Mouse (Mus musculus) limb, embryonic 10.5 days (tissue): Measurements from ENCODE around the gene Gm12184. TPM values are rescaled to one million over a fixed set of nuclear protein-coding genes. Genes with fewer than 3 reads are reported as not detected.
"Not testable (repeated sequence)": the region's sequence is repeated elsewhere in the genome, so short reads cannot be mapped to it uniquely, and the experiment has no call there.

Source experiments
- DNase-seq: peaks from one replicate; pipeline ENCODE4 v3.0.0-alpha.2; 2017; ENCODE audit warnings: low spot score
- H3K27ac ChIP-seq: fragments of 300-500 bp; sonication (generic); 2 replicates; pipeline ENCODE4 v1.5.1; 2016; ENCODE audit warnings: mild to moderate bottlenecking
- H3K27me3 ChIP-seq: fragments of 300-500 bp; sonication (generic); 2 replicates; pipeline ENCODE4 v1.6.1; 2016; ENCODE audit warnings: low read depth, mild to moderate bottlenecking; ENCODE audit not compliant: poor library complexity, severe bottlenecking
- H3K36me3 ChIP-seq: fragments of 300-500 bp; sonication (generic); 2 replicates; pipeline ENCODE4 v1.6.1; 2016; ENCODE audit warnings: mild to moderate bottlenecking, moderate library complexity
- H3K4me1 ChIP-seq: fragments of 300-500 bp; sonication (generic); 2 replicates; pipeline ENCODE4 v1.6.1; 2016
- H3K4me3 ChIP-seq: fragments of 300-500 bp; sonication (generic); 2 replicates; pipeline ENCODE4 v1.5.1; 2016; ENCODE audit warnings: mild to moderate bottlenecking, moderate library complexity
- H3K9me3 ChIP-seq: fragments of 300-500 bp; sonication (generic); replicated peaks from 2 replicates; pipeline ENCODE4 v1.6.1; 2016; ENCODE audit warnings: mild to moderate bottlenecking
- WGBS: fragments of 180-500 bp; shearing (Covaris S2); methylation state at CpG from one replicate; pipeline ENCODE4 v1.1.7; 2016; 5-methylcytosine and 5-hydroxymethylcytosine counted together
- polyA plus RNA-seq: library from polyadenylated mRNA; unstranded; fragments of >200 nt; fragmentation: Nextera tagmentation; extraction: Ambion mirVana; gene quantifications from 2 replicates; pipeline ENCODE4 v1.2.1, GENCODE M21; 2016

The Gm12184 gene
- polyA plus RNA-seq, 1 experiment from 2014 or later: 2.9 TPM

GRCm38 (mm10) chr11:48830279-48830678 lies 3.8 kb upstream of the Gm12184 start:
- 72% methylated on average over 2 of the region's 2 CpGs for WGBS
- no peaks in the 10 kb centered on the region for H3K36me3 ChIP-seq

GRCm38 (mm10) chr11:48827926-48828325 lies 1.5 kb upstream of the Gm12184 start:
- Histone ChIP-seq H3K36me3 (no peaks in the 10 kb centered on the region), H3K4me1 (peaks cover 14% of the 10 kb centered on the region), H3K9me3 (no peaks in the 10 kb centered on the region), H3K4me3 (no peak overlapping the region), H3K27ac (no peak overlapping the region), H3K27me3 (peaks cover 16% of the 10 kb centered on the region)
- WGBS: 76% methylated on average over 6 of the region's 6 CpGs
- DNase-seq: no peak

More at GRCm38 (mm10) chr11:48830279-48830678, 3.8 kb upstream of the Gm12184 start:
- DNase-seq: no peak
- peaks cover 9% of the 10 kb centered on the region for H3K4me1 ChIP-seq
- H3K27ac ChIP-seq: no peak overlapping the region
- peaks cover 3% of the 10 kb centered on the region; the same call in 1 of the 2 replicates for H3K27me3 ChIP-seq
- no peak overlapping the region for H3K4me3 ChIP-seq
- no peaks in the 10 kb centered on the region for H3K9me3 ChIP-seq

GRCm38 (mm10) chr11:48826752-48827096 lies 269 bp upstream of the Gm12184 start:
- peaks cover 14% of the 10 kb centered on the region for H3K4me1 ChIP-seq
- peaks cover 16% of the 10 kb centered on the region for H3K27me3 ChIP-seq
- H3K4me3 ChIP-seq: peak overlapping the region; percentile 51
- 4% methylated on average over 6 of the region's 6 CpGs for WGBS
- DNase-seq: no peak
- H3K27ac ChIP-seq: peak overlapping the region; percentile 62; the same call in 1 of the 2 replicates
- H3K36me3 ChIP-seq: no peaks in the 10 kb centered on the region
- H3K9me3 ChIP-seq: no peaks in the 10 kb centered on the region

DNA sequence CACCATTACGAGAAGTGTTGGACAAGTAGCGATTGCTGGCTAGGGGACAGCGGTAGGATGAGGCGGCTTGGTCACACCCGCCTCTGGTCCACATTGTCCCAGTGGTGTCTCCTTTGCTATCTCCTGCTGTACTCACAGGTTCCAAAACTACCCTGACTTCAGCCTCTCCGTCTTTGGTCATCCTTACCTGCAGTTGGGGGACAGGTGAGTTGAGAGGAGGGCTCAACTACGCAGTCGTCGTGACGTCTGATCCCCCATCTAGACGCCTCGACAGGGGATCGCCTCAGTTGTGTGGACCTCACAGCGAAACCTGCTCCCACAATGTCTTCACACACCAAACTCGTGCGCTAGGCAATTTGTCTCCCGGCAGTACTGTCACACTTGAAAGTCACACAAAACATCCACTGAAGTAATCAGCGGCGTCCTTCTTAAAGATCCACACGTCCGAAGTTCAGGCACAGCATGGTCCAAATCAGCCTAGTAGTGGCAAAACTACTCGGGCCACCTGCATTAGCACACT lies 2.1 kb downstream of the Gm12184 start:
- peaks cover 16% of the 10 kb centered on the region for H3K27me3 ChIP-seq
- WGBS: 5% methylated on average over 22 of the region's 22 CpGs
- no peak overlapping the region for H3K27ac ChIP-seq
- no peaks in the 10 kb centered on the region for H3K9me3 ChIP-seq
- no peaks in the 10 kb centered on the region for H3K36me3 ChIP-seq
- H3K4me3 ChIP-seq: peak overlapping the region; percentile 52
- peak; percentile 45 for DNase-seq
- peaks cover 14% of the 10 kb centered on the region for H3K4me1 ChIP-seq

GRCm38 (mm10) chr11:48823536-48823972 lies 2.9 kb downstream of the Gm12184 start:
- Histone ChIP-seq H3K9me3 (no peaks in the 10 kb centered on the region), H3K27me3 (peaks cover 16% of the 10 kb centered on the region), H3K27ac (no peak overlapping the region), H3K36me3 (no peaks in the 10 kb centered on the region), H3K4me1 (peaks cover 14% of the 10 kb centered on the region), H3K4me3 (peak overlapping the region; percentile 52)
- WGBS: under 1% methylated on average over 15 of the region's 15 CpGs
- peak; percentile 76 for DNase-seq

DNA sequence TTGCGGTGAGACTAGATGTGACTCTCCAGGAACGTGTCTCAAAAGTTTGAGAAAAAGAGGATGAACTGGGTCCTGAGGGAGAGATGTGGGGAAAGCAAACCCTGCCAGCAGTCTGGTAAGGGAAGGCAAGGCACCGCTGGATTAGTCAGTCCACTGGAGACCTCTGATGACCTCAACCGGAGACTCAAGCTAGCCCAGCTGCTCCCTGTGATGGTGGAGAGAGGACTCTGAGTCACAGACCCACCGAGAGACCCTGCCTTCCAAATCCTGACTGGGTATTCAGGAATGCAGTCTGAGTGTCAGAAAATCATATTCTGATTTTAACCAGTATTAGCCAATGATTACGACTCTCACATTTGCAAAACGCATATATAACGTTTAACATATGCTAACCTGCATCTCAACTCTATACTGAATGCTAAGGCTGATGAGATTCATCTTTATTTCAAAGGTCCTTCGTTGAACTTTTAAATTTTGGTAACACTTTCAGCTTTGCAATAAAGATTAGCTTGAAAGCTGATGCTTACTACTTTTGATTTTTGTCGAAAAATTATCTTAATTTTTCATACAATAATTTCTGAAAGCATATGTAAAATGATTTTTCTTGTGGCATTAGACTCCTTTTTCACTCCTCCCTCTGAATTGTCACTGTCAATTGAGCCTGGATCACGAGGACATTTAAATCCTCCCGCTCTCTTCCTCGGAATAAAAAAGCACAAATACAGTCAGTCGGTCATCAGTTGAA lies 3.5 kb downstream of the Gm12184 start:
- Histone ChIP-seq H3K9me3 (no peaks in the 10 kb centered on the region), H3K36me3 (no peaks in the 10 kb centered on the region), H3K27ac (no peak overlapping the region), H3K4me1 (peaks cover 14% of the 10 kb centered on the region), H3K4me3 (peak overlapping the region; percentile 52), H3K27me3 (peaks cover 16% of the 10 kb centered on the region)
- DNase-seq: no peak
- WGBS: 32% methylated on average over 14 of the region's 14 CpGs

- not testable (repeated sequence) for H3K27ac ChIP-seq, H3K36me3 ChIP-seq, H3K9me3 ChIP-seq, H3K4me3 ChIP-seq, DNase-seq
- peaks cover 13% of the 10 kb centered on the region for H3K4me1 ChIP-seq
- H3K27me3 ChIP-seq: peaks cover 16% of the 10 kb centered on the region
- 82% methylated on average over 14 of the region's 14 CpGs for WGBS
These were observed 5.2 kb downstream of the Gm12184 start for GRCm38 (mm10) chr11:48821299-48821698.

GRCm38 (mm10) chr11:48820308-48820674 lies 6.2 kb downstream of the Gm12184 start:
- no peak overlapping the region for H3K27ac ChIP-seq
- DNase-seq: no peak
- H3K27me3 ChIP-seq: peaks cover 16% of the 10 kb centered on the region
- no peak overlapping the region for H3K4me3 ChIP-seq
- H3K36me3 ChIP-seq: peaks cover 5% of the 10 kb centered on the region
- peaks cover 24% of the 10 kb centered on the region for H3K4me1 ChIP-seq
- no peaks in the 10 kb centered on the region for H3K9me3 ChIP-seq

GRCm38 (mm10) chr11:48819614-48820307 lies 6.7 kb downstream of the Gm12184 start:
- Histone ChIP-seq H3K4me3 (no peak overlapping the region), H3K36me3 (peaks cover 11% of the 10 kb centered on the region), H3K9me3 (no peaks in the 10 kb centered on the region), H3K27ac (no peak overlapping the region), H3K27me3 (peaks cover 11% of the 10 kb centered on the region), H3K4me1 (peaks cover 26% of the 10 kb centered on the region)
- 80% methylated on average over 7 of the region's 7 CpGs for WGBS
- DNase-seq: no peak

DNA sequence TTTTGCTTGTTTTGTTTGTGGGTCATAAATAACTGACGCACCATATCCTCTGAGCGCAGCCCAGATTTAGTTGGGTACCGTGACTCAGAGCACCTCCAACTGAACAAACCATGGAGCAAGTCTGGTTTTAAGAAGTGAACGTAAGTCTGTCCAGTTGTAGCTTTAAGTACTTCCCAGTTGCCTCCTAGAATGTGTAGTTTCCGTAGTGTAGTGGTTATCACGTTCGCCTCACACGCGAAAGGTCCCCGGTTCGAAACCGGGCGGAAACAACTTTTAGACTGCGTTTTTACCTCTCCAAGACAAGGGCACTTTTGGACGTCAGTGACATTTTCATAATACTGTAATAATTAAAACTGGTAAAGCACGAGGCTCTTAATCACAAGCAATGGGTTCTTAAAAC lies 8.1 kb downstream of the Gm12184 start:
- peak overlapping the region; percentile 25; the same call in 1 of the 2 replicates for H3K27ac ChIP-seq
- H3K27me3 ChIP-seq: no peaks in the 10 kb centered on the region
- no peaks in the 10 kb centered on the region for H3K9me3 ChIP-seq
- H3K4me3 ChIP-seq: peak overlapping the region; percentile 76
- peaks cover 21% of the 10 kb centered on the region for H3K36me3 ChIP-seq
- DNase-seq: peak; percentile 85
- WGBS: 2% methylated on average over 16 of the region's 16 CpGs
- H3K4me1 ChIP-seq: peaks cover 15% of the 10 kb centered on the region

DNA sequence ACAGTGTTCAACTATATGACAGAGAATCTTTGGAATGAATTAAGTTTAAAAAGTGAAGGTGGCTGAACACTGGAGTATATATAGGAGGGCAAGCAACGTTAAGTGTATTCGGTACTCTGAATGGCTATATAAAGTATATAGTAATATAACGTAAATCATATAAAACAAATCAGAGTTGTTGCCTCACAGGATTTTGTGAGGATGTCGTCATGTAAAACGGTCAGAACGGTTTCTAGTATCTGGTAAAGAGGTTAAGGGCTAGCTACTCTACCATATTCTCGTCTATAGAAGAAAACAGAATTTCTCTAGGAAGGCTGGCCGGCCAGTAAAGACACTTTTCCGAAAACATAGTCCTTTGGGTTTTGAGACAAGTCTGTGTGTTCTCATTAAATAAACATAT lies 8.7 kb downstream of the Gm12184 start:
- Histone ChIP-seq H3K27ac (peak overlapping the region; percentile 96), H3K27me3 (no peaks in the 10 kb centered on the region), H3K9me3 (no peaks in the 10 kb centered on the region), H3K4me3 (peak overlapping the region; percentile 76), H3K36me3 (peaks cover 27% of the 10 kb centered on the region), H3K4me1 (peaks cover 15% of the 10 kb centered on the region)
- 10% methylated on average over 9 of the region's 9 CpGs for WGBS
- DNase-seq: no peak

GRCm38 (mm10) chr11:48816800-48817665 lies 9.4 kb downstream of the Gm12184 start, which contains the start of gene Trim41:
Gene Trim41 (minus strand): TSS chr11:48817353.
- under 1% methylated on average over 75 of the region's 77 CpGs for WGBS
- no peaks in the 10 kb centered on the region for H3K27me3 ChIP-seq
- DNase-seq: peak; percentile 99
- H3K4me3 ChIP-seq: peak within 1 kb of the TSS; percentile 76
- peak within 1 kb of the TSS; percentile 96 for H3K27ac ChIP-seq
- H3K9me3 ChIP-seq: no peaks in the 10 kb centered on the region
- peaks cover 34% of the 10 kb centered on the region for H3K36me3 ChIP-seq
- peaks cover 15% of the 10 kb centered on the region for H3K4me1 ChIP-seq
